ENCODE assay signal across 12 mouse cellular contexts in the genomic region with DNA sequence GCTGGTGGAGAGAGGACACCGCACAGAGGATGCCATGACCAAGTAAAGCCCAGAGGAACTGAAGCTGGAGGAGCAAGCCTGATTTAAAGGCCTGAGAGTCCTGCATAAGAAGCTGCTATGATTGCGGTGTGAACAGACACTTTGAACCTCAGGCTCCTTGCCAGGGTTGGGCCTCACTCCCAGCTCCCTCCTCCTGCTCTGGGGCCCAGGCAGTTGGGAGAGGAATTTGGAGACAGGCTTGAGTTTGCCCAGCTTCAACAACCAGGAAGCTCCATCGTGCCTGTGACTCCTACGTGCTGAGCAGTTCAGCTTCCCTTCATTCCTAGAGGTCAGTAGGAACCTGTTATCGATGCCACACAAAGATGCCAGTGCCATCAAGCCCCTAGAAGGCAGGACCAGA. TPM values are rescaled to one million over a fixed set of nuclear protein-coding genes. Genes with fewer than 3 reads are reported as not detected.
DNase-seq lines count a peak whose midpoint lies in the region; ATAC-seq lines count a peak whose summit lies in the region.
"Had no signal": no experiment of that assay in that cellular context is flagged by ENCODE, and none has a peak within 500 bp of the region (broad histone marks: within the 10 kb centered on the region; RNA-seq: fewer than 3 reads in every experiment).

No protein-coding gene starts in this region.

- 65% methylated on average over 5 of the region's 5 CpGs for WGBS in embryonic facial prominence, embryonic 13.5 days
- 70% methylated on average over 5 of the region's 5 CpGs for WGBS in embryonic facial prominence, embryonic 10.5 days
- 34% methylated on average over 5 of the region's 5 CpGs for WGBS in heart, embryonic 15.5 days
- WGBS in lung, embryonic 15.5 days: 32% methylated on average over 5 of the region's 5 CpGs

- H3K4me2 ChIP-seq in embryonic facial prominence, embryonic 13.5 days: no peak overlapping the region
- peak overlapping the region; percentile 25; the same call in 1 of the 2 replicates for H3K4me2 ChIP-seq in heart, embryonic 15.5 days
- H3K4me2 ChIP-seq in lung, embryonic 15.5 days: peak overlapping the region; percentile 19; the same call in 1 of the 2 replicates
- H3K4me2 ChIP-seq: hindbrain, embryonic 13.5 days had no signal

- no peaks in the 10 kb centered on the region for H3K27me3 ChIP-seq in embryonic facial prominence, embryonic 13.5 days
- 0 out of 2 replicates have a peak, but pooled peaks cover 5% of the 10 kb centered on the region for H3K27me3 ChIP-seq in embryonic facial prominence, embryonic 10.5 days (replicated peaks; ENCODE audit: low read depth, poor library complexity, severe bottlenecking)
- H3K27me3 ChIP-seq in heart, embryonic 15.5 days: no peaks in the 10 kb centered on the region
- H3K27me3 ChIP-seq in lung, embryonic 15.5 days: no peaks in the 10 kb centered on the region

- peak overlapping the region; percentile 28; the same call in 1 of the 2 replicates for H3K27ac ChIP-seq in embryonic facial prominence, embryonic 13.5 days
- H3K27ac ChIP-seq in embryonic facial prominence, embryonic 10.5 days (replicated peaks): no peak overlapping the region
- H3K27ac ChIP-seq in heart, embryonic 15.5 days: peak overlapping the region; percentile 92
- peak overlapping the region; percentile 93 for H3K27ac ChIP-seq in lung, embryonic 15.5 days
- H3K27ac ChIP-seq: hindbrain, embryonic 13.5 days had no signal

- H3K4me3 ChIP-seq in embryonic facial prominence, embryonic 13.5 days: no peak overlapping the region
- H3K4me3 ChIP-seq in embryonic facial prominence, embryonic 10.5 days: no peak overlapping the region
- H3K4me3 ChIP-seq in heart, embryonic 15.5 days: no peak overlapping the region
- no peak overlapping the region for H3K4me3 ChIP-seq in lung, embryonic 15.5 days
- H3K4me3 ChIP-seq: hindbrain, embryonic 13.5 days; myocyte had no signal

- ATAC-seq in embryonic facial prominence, embryonic 13.5 days (ENCODE audit: insufficient number of reproducible peaks, insufficient read depth, low FRiP score, low TSS enrichment, low read depth): no peak
- peak; percentile 43 for ATAC-seq in heart, embryonic 15.5 days (replicated peaks; ENCODE audit: insufficient number of reproducible peaks, insufficient read depth, low FRiP score, low read depth)
- peak; percentile 37; the same call in 1 of the 2 replicates for ATAC-seq in lung, embryonic 15.5 days (ENCODE audit: borderline replicate concordance, extremely low read depth, low FRiP score, low TSS enrichment)
- no peak for ATAC-seq in erythroblast, adult 5-6 weeks (replicated peaks; ENCODE audit: low FRiP score, poor library complexity, severe bottlenecking)

- no peaks in the 10 kb centered on the region for H3K9me3 ChIP-seq in embryonic facial prominence, embryonic 13.5 days
- H3K9me3 ChIP-seq in embryonic facial prominence, embryonic 10.5 days: no peaks in the 10 kb centered on the region
- H3K9me3 ChIP-seq in heart, embryonic 15.5 days (replicated peaks): no peaks in the 10 kb centered on the region
- no peaks in the 10 kb centered on the region for H3K9me3 ChIP-seq in lung, embryonic 15.5 days
- H3K9me3 ChIP-seq: hindbrain, embryonic 13.5 days had no signal

- no peaks in the 10 kb centered on the region for H3K36me3 ChIP-seq in embryonic facial prominence, embryonic 13.5 days
- no peaks in the 10 kb centered on the region for H3K36me3 ChIP-seq in embryonic facial prominence, embryonic 10.5 days (replicated peaks)
- no peaks in the 10 kb centered on the region for H3K36me3 ChIP-seq in heart, embryonic 15.5 days
- H3K36me3 ChIP-seq in lung, embryonic 15.5 days: no peaks in the 10 kb centered on the region
- H3K36me3 ChIP-seq: hindbrain, embryonic 13.5 days had no signal

- no peak overlapping the region for H3K9ac ChIP-seq in embryonic facial prominence, embryonic 13.5 days
- H3K9ac ChIP-seq in heart, embryonic 15.5 days: no peak overlapping the region
- no peak overlapping the region for H3K9ac ChIP-seq in lung, embryonic 15.5 days
- H3K9ac ChIP-seq: hindbrain, embryonic 13.5 days had no signal

- H3K4me1 ChIP-seq in embryonic facial prominence, embryonic 13.5 days: 0 out of 2 replicates have a peak, but pooled peaks cover 11% of the 10 kb centered on the region
- peaks cover 12% of the 10 kb centered on the region for H3K4me1 ChIP-seq in embryonic facial prominence, embryonic 10.5 days
- peaks cover 53% of the 10 kb centered on the region for H3K4me1 ChIP-seq in heart, embryonic 15.5 days (replicated peaks)
- H3K4me1 ChIP-seq in lung, embryonic 15.5 days: peaks cover 45% of the 10 kb centered on the region

- DNase-seq in embryonic facial prominence, embryonic 10.5 days (ENCODE audit: low spot score): no peak
- peak; percentile 48 for DNase-seq in Muller cell, postnatal 12 days (ENCODE audit: inconsistent ontology term)
- no peak for DNase-seq in cerebellum, adult 11 months
- DNase-seq in cerebellum, adult 9-10 months: no peak
- DNase-seq: cerebellum, adult 9-11 months had no signal

RNA-seq across cellular contexts. Expression of gene Emp2, which starts 35.7 kb away (rescaled TPM):
- polyA plus RNA-seq in embryonic facial prominence, embryonic 13.5 days (2015; fragmentation: Nextera tagmentation; extraction: Ambion mirVana): 30.7 and 32.6 TPM in 2 replicates
- 2.1 and 3.2 TPM in 2 replicates for polyA plus RNA-seq in embryonic facial prominence, embryonic 10.5 days (2016; fragmentation: Nextera tagmentation; extraction: Ambion mirVana)
- 44.6 and 49.1 TPM in 2 replicates for polyA plus RNA-seq in heart, embryonic 15.5 days (2015; fragmentation: Nextera tagmentation; extraction: Ambion mirVana)
- polyA plus RNA-seq in lung, embryonic 15.5 days (2015; fragmentation: Nextera tagmentation; extraction: Ambion mirVana): 79.3 and 93.8 TPM in 2 replicates
- not detected in 2 replicates for total RNA-seq in erythroblast, adult 5-6 weeks (2015; ENCODE audit: low replicate concordance)
- total RNA-seq in erythroblast, adult 5-6 weeks (2017; ENCODE audit: low replicate concordance): not detected in 2 replicates

RNA-seq across cellular contexts. Expression of gene Tekt5, which starts 45.9 kb away (rescaled TPM):
- 0.80 and 1.00 TPM in 2 replicates for polyA plus RNA-seq in embryonic facial prominence, embryonic 13.5 days (2015; fragmentation: Nextera tagmentation; extraction: Ambion mirVana)
- 0.07 TPM in 1 of 2 replicates, not detected in the other for polyA plus RNA-seq in embryonic facial prominence, embryonic 10.5 days (2016; fragmentation: Nextera tagmentation; extraction: Ambion mirVana)
- polyA plus RNA-seq in heart, embryonic 15.5 days (2015; fragmentation: Nextera tagmentation; extraction: Ambion mirVana): 0.87 and 1.1 TPM in 2 replicates
- 1.9 and 2.6 TPM in 2 replicates for polyA plus RNA-seq in lung, embryonic 15.5 days (2015; fragmentation: Nextera tagmentation; extraction: Ambion mirVana)
- total RNA-seq in erythroblast, adult 5-6 weeks (2015; ENCODE audit: low replicate concordance): not detected in 2 replicates
- total RNA-seq in erythroblast, adult 5-6 weeks (2017; ENCODE audit: low replicate concordance): not detected in 2 replicates
- polyA plus RNA-seq: C2C12 had no signal

Comparison
In these comparisons a context has a peak if more than half of its experiments do, and no peak if none do; other contexts are left out.
1. ATAC-seq: peak in heart, embryonic 15.5 days (single experiment) and lung, embryonic 15.5 days (single experiment); none in embryonic facial prominence, embryonic 13.5 days (single experiment) and erythroblast, adult 5-6 weeks (single experiment).